Mouse (Mus musculus): ENCODE data around the gene Coq9. TPM values are rescaled to one million over a fixed set of nuclear protein-coding genes. Genes with fewer than 3 reads are reported as not detected.

Gene Coq9
- polyA plus RNA-seq, 1 experiment = 176 TPM

- TF ChIP-seq CTCF (IDR thresholded peaks at IDR 0.05; ENCODE audit: borderline replicate concordance, control insufficient read depth, extremely low read depth, insufficient read depth, low read length, poor library complexity) (no peak), POLR2A (IDR thresholded peaks at IDR 0.05; ENCODE audit: control insufficient read depth, extremely low read depth, insufficient read depth, low read length, poor library complexity) (no peak)
- H3K36me3 ChIP-seq (ENCODE audit: control insufficient read depth, insufficient read depth, low read length) = no peaks in the 10 kb centered on the region
- no peak overlapping the region for H3K27ac ChIP-seq (ENCODE audit: control insufficient read depth, insufficient read depth, low read length)
- DNase-seq = no peak
- 93% methylated on average over 2 of the region's 2 CpGs for WGBS
- no peaks in the 10 kb centered on the region; the same call in 1 of the 2 replicates for H3K27me3 ChIP-seq (ENCODE audit: control insufficient read depth, insufficient read depth, low read length)
- H3K4me3 ChIP-seq (ENCODE audit: control insufficient read depth, insufficient read depth, low read length) = no peak overlapping the region
- H3K4me1 ChIP-seq (replicated peaks; ENCODE audit: control insufficient read depth, insufficient read depth, low read length) = peaks cover 26% of the 10 kb centered on the region
Observed at GRCm38 (mm10) chr8:94872576-94872975, 34.5 kb downstream of the Coq9 start.

- no peaks in the 10 kb centered on the region for H3K36me3 ChIP-seq (ENCODE audit: control insufficient read depth, insufficient read depth, low read length)
- H3K4me1 ChIP-seq (replicated peaks; ENCODE audit: control insufficient read depth, insufficient read depth, low read length) = peaks cover 26% of the 10 kb centered on the region
- DNase-seq = peak; percentile 69
- no peak overlapping the region for H3K4me3 ChIP-seq (ENCODE audit: control insufficient read depth, insufficient read depth, low read length)
- WGBS = 18% methylated on average over 6 of the region's 6 CpGs
- TF ChIP-seq POLR2A (IDR thresholded peaks at IDR 0.05; ENCODE audit: control insufficient read depth, extremely low read depth, insufficient read depth, low read length, poor library complexity) (no peak), CTCF (IDR thresholded peaks at IDR 0.05; ENCODE audit: borderline replicate concordance, control insufficient read depth, extremely low read depth, insufficient read depth, low read length, poor library complexity) (peak; percentile 93)
- no peaks in the 10 kb centered on the region; the same call in 1 of the 2 replicates for H3K27me3 ChIP-seq (ENCODE audit: control insufficient read depth, insufficient read depth, low read length)
- no peak overlapping the region for H3K27ac ChIP-seq (ENCODE audit: control insufficient read depth, insufficient read depth, low read length)
Observed at GRCm38 (mm10) chr8:94874358-94874757, 36.2 kb downstream of the Coq9 start.

GRCm38 (mm10) chr8:94875096-94875870 lies 37.2 kb downstream of the Coq9 start:
- WGBS = 44% methylated on average over 17 of the region's 17 CpGs
- TF ChIP-seq CTCF (IDR thresholded peaks at IDR 0.05; ENCODE audit: borderline replicate concordance, control insufficient read depth, extremely low read depth, insufficient read depth, low read length, poor library complexity) (no peak; the same call in 1 of the 2 replicates), POLR2A (IDR thresholded peaks at IDR 0.05; ENCODE audit: control insufficient read depth, extremely low read depth, insufficient read depth, low read length, poor library complexity) (no peak)
- Histone ChIP-seq H3K4me3 (ENCODE audit: control insufficient read depth, insufficient read depth, low read length) (peak overlapping the region; percentile 41), H3K4me1 (replicated peaks; ENCODE audit: control insufficient read depth, insufficient read depth, low read length) (peaks cover 26% of the 10 kb centered on the region), H3K36me3 (ENCODE audit: control insufficient read depth, insufficient read depth, low read length) (no peaks in the 10 kb centered on the region), H3K27ac (ENCODE audit: control insufficient read depth, insufficient read depth, low read length) (no peak overlapping the region), H3K27me3 (ENCODE audit: control insufficient read depth, insufficient read depth, low read length) (no peaks in the 10 kb centered on the region)
- DNase-seq = no peak

- DNase-seq = no peak
Observed at GRCm38 (mm10) chr8:94875871-94876150, 37.7 kb downstream of the Coq9 start.

GRCm38 (mm10) chr8:94876197-94876730 lies 38.1 kb downstream of the Coq9 start, which contains the start of gene Dok4:
Gene Dok4, minus strand, starts transcription at chr8:94876330.
- Histone ChIP-seq H3K27ac (ENCODE audit: control insufficient read depth, insufficient read depth, low read length) (no peak within 1 kb of the TSS), H3K36me3 (ENCODE audit: control insufficient read depth, insufficient read depth, low read length) (no peaks in the 10 kb centered on the region), H3K4me3 (ENCODE audit: control insufficient read depth, insufficient read depth, low read length) (peak within 1 kb of the TSS; percentile 41), H3K27me3 (ENCODE audit: control insufficient read depth, insufficient read depth, low read length) (no peaks in the 10 kb centered on the region), H3K4me1 (replicated peaks; ENCODE audit: control insufficient read depth, insufficient read depth, low read length) (peaks cover 17% of the 10 kb centered on the region)
- 0% methylated on average over 35 of the region's 37 CpGs for WGBS
- peak; percentile 85 for DNase-seq
- TF ChIP-seq POLR2A (IDR thresholded peaks at IDR 0.05; ENCODE audit: control insufficient read depth, extremely low read depth, insufficient read depth, low read length, poor library complexity) (no peak), CTCF (IDR thresholded peaks at IDR 0.05; ENCODE audit: borderline replicate concordance, control insufficient read depth, extremely low read depth, insufficient read depth, low read length, poor library complexity) (no peak)

More at GRCm38 (mm10) chr8:94875871-94876150, 37.7 kb downstream of the Coq9 start:
- Histone ChIP-seq H3K27ac (ENCODE audit: control insufficient read depth, insufficient read depth, low read length) (no peak overlapping the region), H3K4me3 (ENCODE audit: control insufficient read depth, insufficient read depth, low read length) (peak overlapping the region; percentile 41), H3K4me1 (replicated peaks; ENCODE audit: control insufficient read depth, insufficient read depth, low read length) (peaks cover 21% of the 10 kb centered on the region), H3K27me3 (ENCODE audit: control insufficient read depth, insufficient read depth, low read length) (no peaks in the 10 kb centered on the region), H3K36me3 (ENCODE audit: control insufficient read depth, insufficient read depth, low read length) (no peaks in the 10 kb centered on the region)
- no peak for TF ChIP-seq POLR2A (IDR thresholded peaks at IDR 0.05; ENCODE audit: control insufficient read depth, extremely low read depth, insufficient read depth, low read length, poor library complexity)
- TF ChIP-seq CTCF (IDR thresholded peaks at IDR 0.05; ENCODE audit: borderline replicate concordance, control insufficient read depth, extremely low read depth, insufficient read depth, low read length, poor library complexity) = no peak
- 1% methylated on average over 20 of the region's 20 CpGs for WGBS

GRCm38 (mm10) chr8:94876820-94877219 lies 38.7 kb downstream of the Coq9 start:
- 59% methylated on average over 3 of the region's 3 CpGs for WGBS
- Histone ChIP-seq H3K27me3 (ENCODE audit: control insufficient read depth, insufficient read depth, low read length) (no peaks in the 10 kb centered on the region), H3K27ac (ENCODE audit: control insufficient read depth, insufficient read depth, low read length) (no peak overlapping the region)

More at GRCm38 (mm10) chr8:94876820-94877219, 38.7 kb downstream of the Coq9 start:
- DNase-seq = no peak
- Histone ChIP-seq H3K36me3 (ENCODE audit: control insufficient read depth, insufficient read depth, low read length) (no peaks in the 10 kb centered on the region), H3K4me1 (replicated peaks; ENCODE audit: control insufficient read depth, insufficient read depth, low read length) (peaks cover 15% of the 10 kb centered on the region), H3K4me3 (ENCODE audit: control insufficient read depth, insufficient read depth, low read length) (no peak overlapping the region)
- no peak for TF ChIP-seq POLR2A (IDR thresholded peaks at IDR 0.05; ENCODE audit: control insufficient read depth, extremely low read depth, insufficient read depth, low read length, poor library complexity)
- no peak for TF ChIP-seq CTCF (IDR thresholded peaks at IDR 0.05; ENCODE audit: borderline replicate concordance, control insufficient read depth, extremely low read depth, insufficient read depth, low read length, poor library complexity)

Data from thymus, adult 2 months (tissue).